Mouse (Mus musculus) yolk sac, embryonic 10.5 days (tissue): ENCODE measurements at regions not wholly inside any gene's neighbourhood (a gene's known extent, or its start where the extent isn't known, plus 50 kb on each side); places are given as distances from the start of the nearest gene placed in this dataset.
"Not testable (repeated sequence)": the region's sequence is repeated elsewhere in the genome, so short reads cannot be mapped to it uniquely, and the experiment has no call there.

Experiments
- DNase-seq: peaks from one replicate; pipeline ENCODE4 v3.0.0-alpha.2; 2017; ENCODE audit warnings: low spot score

- DNase-seq, result no peak
These were observed 252.8 kb downstream of the Fgf9 start for GRCm38 (mm10) chr14:58323164-58323563.

- DNase-seq, result no peak
These were observed 252.1 kb downstream of the Fgf9 start for GRCm38 (mm10) chr14:58322461-58322860.

DNA sequence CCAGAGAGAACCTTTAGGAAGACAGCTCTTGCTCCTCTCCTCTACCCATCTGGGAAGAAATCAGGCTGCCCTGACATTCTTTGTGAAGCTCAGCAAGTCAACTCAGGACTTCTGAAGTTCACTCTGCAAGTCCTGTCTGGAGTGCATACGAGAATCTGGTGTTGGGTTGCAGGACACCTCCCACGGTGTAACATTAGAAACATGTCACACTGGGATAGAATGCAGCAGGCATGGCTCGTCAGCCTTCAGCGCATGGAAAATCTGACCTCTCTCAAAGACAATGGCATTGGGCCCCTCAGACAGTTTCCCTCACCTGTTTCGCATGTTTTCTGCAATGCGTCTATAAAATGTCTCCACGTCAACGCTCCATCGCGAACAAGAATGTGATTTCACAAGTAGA is 251.5 kb downstream of the Fgf9 start:
- DNase-seq, result no peak

DNA sequence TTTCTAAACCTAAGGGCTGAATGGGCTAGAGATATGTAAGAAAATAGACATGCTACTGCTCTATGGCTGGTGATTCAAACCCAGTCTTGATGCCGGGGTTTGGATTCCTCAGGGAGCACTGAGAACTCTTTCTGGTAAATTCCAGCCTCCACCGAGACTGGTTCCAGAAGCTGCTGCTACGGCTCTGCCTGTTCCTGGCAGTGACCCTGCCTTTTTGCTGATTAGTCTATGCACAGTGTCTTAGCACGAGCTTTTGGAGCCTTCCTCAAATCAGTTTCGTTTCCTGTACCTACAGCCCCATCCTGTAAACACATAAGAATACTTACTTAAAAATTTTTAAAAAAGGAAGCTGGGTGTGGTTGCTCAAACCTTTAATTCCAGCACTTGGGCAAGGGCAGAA is 250.9 kb downstream of the Fgf9 start:
- DNase-seq, result no peak

GRCm38 (mm10) chr14:58317640-58318039 is 247.3 kb downstream of the Fgf9 start:
- DNase-seq, result no peak

GRCm38 (mm10) chr14:58317231-58317630 is 246.9 kb downstream of the Fgf9 start:
- DNase-seq, result no peak

DNA sequence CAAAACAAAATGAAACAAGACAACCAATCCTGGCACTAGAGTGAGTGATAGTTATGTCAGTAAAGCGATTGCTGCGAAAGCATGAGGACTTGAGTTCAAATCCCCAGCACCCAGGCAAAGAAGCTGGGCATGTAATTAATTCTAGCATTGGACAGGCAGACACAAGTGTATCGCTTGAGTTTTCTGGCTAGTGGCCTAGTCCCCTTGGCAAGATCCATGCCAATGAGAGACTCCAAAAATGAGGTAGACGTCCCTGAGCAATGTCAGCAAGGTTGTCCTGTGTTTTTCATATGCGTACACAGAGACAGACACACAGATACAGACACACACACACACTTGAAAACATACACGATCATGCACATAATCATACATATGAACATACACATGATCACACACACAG is 237.3 kb downstream of the Fgf9 start:
- DNase-seq, result no peak

DNA sequence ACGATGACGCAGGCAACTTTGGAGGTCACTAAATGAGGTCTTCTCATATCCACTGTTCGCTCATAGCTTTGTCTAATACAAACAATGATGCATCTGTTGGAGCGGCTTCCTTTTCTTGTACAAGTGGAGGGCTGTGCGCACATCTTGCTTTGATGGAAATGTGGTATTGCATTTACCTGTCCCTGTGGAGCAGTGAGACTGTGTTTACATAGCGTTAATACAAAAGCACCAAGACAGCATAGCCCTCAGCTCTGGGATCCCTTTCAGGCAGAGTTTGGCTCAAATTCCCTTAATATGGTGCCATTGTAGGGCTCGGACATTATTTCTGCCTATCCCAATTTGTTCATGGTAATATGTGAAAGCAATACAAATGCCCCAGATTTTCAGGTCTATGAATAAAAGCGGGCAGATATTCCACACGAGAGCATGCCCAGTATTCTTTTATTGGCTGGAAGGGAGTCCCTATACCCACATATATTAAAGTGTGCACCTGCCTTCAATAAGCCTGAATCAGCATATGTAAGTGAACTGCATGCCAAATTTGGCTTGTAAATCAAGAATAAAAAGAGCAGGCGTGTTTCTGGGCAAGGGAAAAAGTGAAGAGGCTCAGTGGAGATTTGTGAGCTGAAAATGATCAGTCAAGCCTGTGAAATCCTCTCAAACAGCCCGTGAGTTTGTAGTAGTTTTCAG is 236.6 kb downstream of the Fgf9 start:
- DNase-seq, result no peak

- peak; percentile 48 for DNase-seq
These were observed 230.1 kb downstream of the Fgf9 start for GRCm38 (mm10) chr14:58300411-58300887.

- DNase-seq, result peak; percentile 66
These were observed 215.7 kb downstream of the Fgf9 start for GRCm38 (mm10) chr14:58286007-58286525.

GRCm38 (mm10) chr14:58282708-58283290 is 212.5 kb downstream of the Fgf9 start:
- DNase-seq, result no peak

DNA sequence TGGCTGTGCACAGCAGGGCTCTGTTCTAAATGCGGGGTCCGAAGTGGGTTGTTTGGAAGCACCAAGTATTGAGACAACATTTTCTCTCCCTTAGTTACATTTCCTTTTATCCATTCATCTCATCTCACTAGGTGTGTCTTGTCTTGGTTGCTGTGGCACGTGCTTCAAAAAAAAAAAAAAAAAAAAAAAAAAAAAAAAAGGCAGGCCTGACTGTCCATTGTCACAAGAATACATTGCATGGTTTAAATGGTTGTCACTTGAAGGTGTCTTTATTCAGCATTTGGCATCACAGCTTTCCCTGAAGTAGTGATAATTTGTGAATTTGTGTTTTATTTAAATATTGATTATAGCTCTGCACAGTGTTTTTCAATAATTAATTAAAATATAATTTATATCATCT is 211.9 kb downstream of the Fgf9 start:
- DNase-seq, result no peak

GRCm38 (mm10) chr14:58274440-58274839 is 204.1 kb downstream of the Fgf9 start:
- DNase-seq, result not testable (repeated sequence)

GRCm38 (mm10) chr14:58273693-58274419 is 203.5 kb downstream of the Fgf9 start:
- DNase-seq, result no peak

- DNase-seq, result peak; percentile 10
These were observed 195.0 kb downstream of the Fgf9 start for GRCm38 (mm10) chr14:58265373-58265772.

GRCm38 (mm10) chr14:58264401-58264800 is 194.1 kb downstream of the Fgf9 start:
- DNase-seq, result no peak

- peak; percentile 5 for DNase-seq
These were observed 183.1 kb downstream of the Fgf9 start for GRCm38 (mm10) chr14:58253369-58253968.

GRCm38 (mm10) chr14:58225869-58226268 is 155.5 kb downstream of the Fgf9 start:
- DNase-seq, result no peak

DNA sequence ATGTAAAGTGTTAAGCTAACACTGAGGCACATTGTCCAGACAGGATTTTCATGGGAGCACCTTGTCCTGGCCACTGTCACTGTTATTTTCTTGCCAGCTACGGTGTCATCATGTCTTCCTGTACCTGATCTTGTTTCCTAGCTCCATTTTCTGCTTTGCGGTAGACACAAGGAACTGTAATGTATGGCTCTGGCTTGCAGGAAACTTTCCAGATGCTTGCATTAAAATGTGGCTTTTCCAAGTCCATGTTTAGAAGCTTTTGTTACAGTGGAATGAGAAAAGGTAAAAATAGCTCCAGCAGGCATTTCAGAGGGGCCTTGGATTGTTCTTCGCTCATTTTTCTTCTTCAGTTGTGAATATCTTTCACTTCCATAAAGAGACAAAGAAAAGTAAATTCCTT is 154.1 kb downstream of the Fgf9 start:
- no peak for DNase-seq

- no peak for DNase-seq
These were observed 138.1 kb downstream of the Fgf9 start for GRCm38 (mm10) chr14:58208401-58208800.

DNA sequence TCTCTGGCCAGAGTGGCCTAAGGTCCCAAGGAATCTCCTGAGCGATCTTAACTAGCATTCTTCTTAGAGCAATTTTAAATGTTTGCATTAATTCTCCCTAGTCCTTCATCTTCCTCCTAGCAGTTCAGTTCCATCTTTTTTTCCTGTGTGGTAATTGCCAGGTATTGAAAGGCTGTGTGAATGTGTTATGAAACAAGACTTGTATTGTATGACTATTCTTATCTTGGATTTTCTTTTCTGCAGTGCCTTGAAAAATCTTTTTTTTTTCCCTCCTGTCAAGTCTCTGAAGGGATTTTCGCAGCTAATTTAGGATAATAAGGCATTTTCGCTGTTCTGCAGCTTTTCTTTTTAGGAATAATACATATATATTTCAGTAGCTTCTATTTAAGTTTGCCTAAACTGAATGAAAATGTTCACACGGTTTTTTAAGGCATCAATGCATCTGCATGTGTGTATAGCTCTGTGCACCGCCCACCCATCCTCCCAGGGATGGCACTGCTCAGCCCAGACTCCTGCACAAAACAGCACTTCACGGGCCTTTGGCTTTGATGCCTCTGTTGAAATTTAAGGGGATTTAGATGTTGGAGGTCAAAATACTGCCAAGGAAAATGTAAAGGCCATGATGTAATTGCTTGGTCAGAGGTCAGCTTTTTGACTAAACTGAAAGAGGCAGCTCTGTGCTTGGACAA is 132.4 kb downstream of the Fgf9 start:
- DNase-seq, result no peak

- no peak for DNase-seq
These were observed 119.6 kb downstream of the Fgf9 start for GRCm38 (mm10) chr14:58189948-58190347.
